Mouse (Mus musculus) thymus, postnatal 36 days (tissue): ENCODE results near the gene Bdp1.

ENCODE experiments used
- DNase-seq, 2 experiments: peaks; one replicate each; pipeline ENCODE4 v3.0.0; 2022; ENCODE audit warnings: mixed read lengths in 2 of 2

The Bdp1 gene

GRCm38 (mm10) chr13:99999078-99999477 lies 104.8 kb downstream of the Bdp1 start:
- no peak for DNase-seq

- no peak for DNase-seq
Observed at GRCm38 (mm10) chr13:99998099-99998498, 105.8 kb downstream of the Bdp1 start.

DNA sequence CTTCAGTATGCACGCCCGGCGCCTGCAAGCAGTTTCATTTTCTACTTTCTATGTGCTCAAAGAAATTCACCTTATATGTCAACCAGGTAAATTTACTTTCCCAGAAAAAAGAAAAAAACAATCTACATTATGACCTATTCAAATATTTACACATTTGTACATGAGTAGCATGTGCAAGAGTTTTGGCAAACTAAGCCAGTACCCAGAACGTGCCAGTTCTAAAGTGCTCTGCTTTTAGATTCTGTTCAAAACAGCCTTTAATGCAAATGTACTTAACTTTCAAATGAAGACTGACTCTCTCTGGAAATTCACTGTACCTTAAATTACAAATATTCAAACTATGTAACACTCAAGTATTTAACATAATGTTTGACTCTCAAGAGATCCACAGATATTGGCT lies 114.3 kb downstream of the Bdp1 start:
- no peak for DNase-seq

DNA sequence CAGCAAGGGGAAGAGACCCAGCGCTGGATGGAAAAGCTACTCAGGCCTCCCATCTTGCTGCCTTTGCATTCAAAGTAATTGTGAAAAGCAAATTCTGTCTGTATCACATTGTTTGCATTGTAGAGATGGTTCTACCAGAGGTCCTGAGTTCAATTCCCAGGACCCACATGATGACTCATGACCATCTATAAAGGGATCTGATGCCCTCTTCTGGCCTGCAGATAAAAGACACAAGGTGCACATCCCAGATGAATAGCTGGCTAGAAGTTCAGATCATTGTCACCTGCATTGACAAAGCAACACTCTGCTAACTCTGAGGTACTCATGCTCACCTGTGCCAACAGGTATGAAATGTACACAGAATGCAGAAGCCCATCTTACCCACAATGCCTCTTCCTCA lies 120.5 kb downstream of the Bdp1 start:
- no peak for DNase-seq

DNA sequence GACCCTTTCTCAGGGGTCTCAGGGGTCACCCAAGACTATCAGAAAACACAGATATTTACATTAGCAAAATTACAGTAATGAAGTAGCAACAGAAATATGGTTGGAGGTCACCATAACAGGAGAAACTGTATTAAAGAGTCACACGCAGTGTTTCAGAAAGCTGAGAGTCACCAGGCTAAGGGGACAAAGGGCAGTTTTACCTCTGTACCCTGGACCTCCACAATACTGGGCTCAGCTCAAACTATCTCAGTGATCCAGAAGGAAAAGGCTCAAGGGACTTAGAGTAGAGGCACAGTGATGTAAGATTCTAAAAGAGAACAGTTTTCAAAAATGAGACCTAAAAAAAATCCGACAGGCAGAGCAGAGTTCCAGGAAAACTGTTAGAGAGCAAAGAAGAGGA lies 124.5 kb downstream of the Bdp1 start:
- DNase-seq: no peak

- DNase-seq: no peak
Observed at GRCm38 (mm10) chr13:99970089-99970488, 133.8 kb downstream of the Bdp1 start.
